Mouse (Mus musculus) spleen, adult 2 months (tissue): Measurements from ENCODE around the gene Hist1h2ac. TPM values are rescaled to one million over a fixed set of nuclear protein-coding genes. Genes with fewer than 3 reads are reported as not detected.
"Not testable (repeated sequence)": the region's sequence is repeated elsewhere in the genome, so short reads cannot be mapped to it uniquely, and the experiment has no call there.

Source experiments
- DNase-seq, 2 experiments: peaks; one replicate each; pipeline versions ENCODE4 v3.0.0 to v3.0.0-alpha.2; 2012 to 2021; ENCODE audit warnings: low spot score in 2 of 2, low read depth in 1 of 2
- H3K27ac ChIP-seq: fragments of 200-500 bp; 2 replicates; pipeline ENCODE4 v1.5.1; 2012; ENCODE audit warnings: low read length, inconsistent platforms; ENCODE audit not compliant: insufficient read depth
- H3K27me3 ChIP-seq: fragments of 200-500 bp; 2 replicates; pipeline ENCODE4 v1.6.1; 2012; ENCODE audit warnings: mild to moderate bottlenecking, moderate library complexity, low read length, inconsistent platforms; ENCODE audit not compliant: control insufficient read depth, insufficient read depth
- H3K36me3 ChIP-seq: fragments of 200-500 bp; 2 replicates; pipeline ENCODE4 v1.6.1; 2012; ENCODE audit warnings: mild to moderate bottlenecking, low read length, inconsistent platforms; ENCODE audit not compliant: control insufficient read depth, insufficient read depth
- H3K4me1 ChIP-seq: fragments of 200-500 bp; 2 replicates; pipeline ENCODE4 v1.6.1; 2011; ENCODE audit warnings: inconsistent platforms; ENCODE audit not compliant: control insufficient read depth, insufficient read depth, insufficient read length
- H3K4me3 ChIP-seq: fragments of 200-500 bp; 2 replicates; pipeline ENCODE4 v1.5.1; 2011; ENCODE audit warnings: mild to moderate bottlenecking, inconsistent platforms; ENCODE audit not compliant: insufficient read depth, insufficient read length; ENCODE audit errors: extremely low read depth
- CTCF ChIP-seq: fragments of 200-500 bp; IDR thresholded peaks from 2 replicates; pipeline ENCODE4 v1.5.1; 2011; ENCODE audit warnings: mild to moderate bottlenecking, inconsistent platforms; ENCODE audit not compliant: insufficient read depth, insufficient read length, insufficient replicate concordance; ENCODE audit errors: extremely low read depth
- POLR2A ChIP-seq: fragments of 200-500 bp; IDR thresholded peaks from 2 replicates; pipeline ENCODE4 v1.6.1; 2011; ENCODE audit warnings: low read depth, low read length, inconsistent platforms
- WGBS: fragments of 180-500 bp; shearing (Covaris S2); methylation state at CpG from one replicate; pipeline ENCODE4 v1.1.7; 2018; 5-methylcytosine and 5-hydroxymethylcytosine counted together
- polyA plus RNA-seq: library from polyadenylated mRNA; depleted of rRNA; stranded (reverse); fragments of >200 nt; gene quantifications from 2 replicates; pipeline ENCODE4 v1.2.3, GENCODE M21; 2012

Gene Hist1h2ac
- polyA plus RNA-seq, 1 experiment = 1.2 TPM

GRCm38 (mm10) chr13:23685966-23686365, 2.2 kb upstream of the Hist1h2ac start:
- DNase-seq = no peak
- H3K36me3 ChIP-seq = no peaks in the 10 kb centered on the region
- TF ChIP-seq POLR2A (no peak), CTCF (no peak)
- H3K27ac ChIP-seq = peak overlapping the region; percentile 86
- H3K4me3 ChIP-seq = peak overlapping the region; percentile 54
- no peaks in the 10 kb centered on the region for H3K27me3 ChIP-seq
- 34% methylated on average over 4 of the region's 4 CpGs for WGBS
- peaks cover 4% of the 10 kb centered on the region for H3K4me1 ChIP-seq

- H3K36me3 ChIP-seq = no peaks in the 10 kb centered on the region
- H3K4me1 ChIP-seq = peaks cover 4% of the 10 kb centered on the region
- 2% methylated on average over 15 of the region's 15 CpGs for WGBS
- peak in 1 of 2 experiments; percentile 49 for DNase-seq
- peak overlapping the region; percentile 54 for H3K4me3 ChIP-seq
- no peak; the same call in 1 of the 2 replicates for TF ChIP-seq POLR2A
- no peak for TF ChIP-seq CTCF
- H3K27ac ChIP-seq = peak overlapping the region; percentile 86
- no peaks in the 10 kb centered on the region for H3K27me3 ChIP-seq
Observed at GRCm38 (mm10) chr13:23685121-23685861, 1.5 kb upstream of the Hist1h2ac start.

GRCm38 (mm10) chr13:23684295-23684945, 672 bp upstream of the Hist1h2ac start:
- Histone ChIP-seq H3K4me3 (peak overlapping the region; percentile 54), H3K27ac (peak overlapping the region; percentile 96)
- peak; percentile 39 to 84 for DNase-seq
- WGBS = under 1% methylated on average over 18 of the region's 37 CpGs
- H3K27me3 ChIP-seq, H3K36me3 ChIP-seq, H3K4me1 ChIP-seq: not testable (repeated sequence)

- Histone ChIP-seq H3K4me3 (peak overlapping the region; percentile 68; the same call in 1 of the 2 replicates), H3K27ac (peak overlapping the region; percentile 99)
- 15% methylated on average over 20 of the region's 30 CpGs for WGBS
- not testable (repeated sequence) for H3K4me1 ChIP-seq, H3K27me3 ChIP-seq, H3K36me3 ChIP-seq, DNase-seq
Observed at GRCm38 (mm10) chr13:23682947-23683754, 597 bp downstream of the Hist1h2ac start.

GRCm38 (mm10) chr13:23682623-23682946, 1.2 kb downstream of the Hist1h2ac start:
- DNase-seq = no peak
- WGBS = 54% methylated on average over 1 of the region's 1 CpGs
- TF ChIP-seq CTCF (no peak), POLR2A (no peak)
- no peaks in the 10 kb centered on the region for H3K36me3 ChIP-seq
- peak overlapping the region; percentile 5 for H3K27ac ChIP-seq
- peaks cover 4% of the 10 kb centered on the region for H3K4me1 ChIP-seq
- no peaks in the 10 kb centered on the region for H3K27me3 ChIP-seq
- peak overlapping the region; percentile 8; the same call in 1 of the 2 replicates for H3K4me3 ChIP-seq

- no peak overlapping the region for H3K27ac ChIP-seq
- H3K4me3 ChIP-seq = no peak overlapping the region
- WGBS = 90% methylated on average over 6 of the region's 6 CpGs
Observed at GRCm38 (mm10) chr13:23681990-23682582, 1.7 kb downstream of the Hist1h2ac start.

More at GRCm38 (mm10) chr13:23681990-23682582, 1.7 kb downstream of the Hist1h2ac start:
- H3K36me3 ChIP-seq = no peaks in the 10 kb centered on the region
- H3K27me3 ChIP-seq = no peaks in the 10 kb centered on the region
- TF ChIP-seq CTCF (no peak), POLR2A (no peak)
- no peak for DNase-seq
- H3K4me1 ChIP-seq = peaks cover 4% of the 10 kb centered on the region
